Mouse (Mus musculus) kidney, postnatal 0 days (tissue): Measurements from ENCODE around the gene Gm20388. TPM values are rescaled to one million over a fixed set of nuclear protein-coding genes. Genes with fewer than 3 reads are reported as not detected.

Source experiments
- ATAC-seq: fragments of 200-750 bp; cut with Nextera tagmentation; replicated peaks from 2 replicates; pipeline ENCODE4 v1.8.0; 2017; ENCODE audit warnings: low read depth, moderate number of reproducible peaks, moderate TSS enrichment, moderate library complexity; ENCODE audit not compliant: low FRiP score
- DNase-seq: peaks from one replicate; pipeline ENCODE4 v3.0.0-alpha.2; 2016; ENCODE audit warnings: low spot score
- H3K27ac ChIP-seq: fragments of 300-500 bp; sonication (generic); 2 replicates; pipeline ENCODE4 v1.5.1; 2014; ENCODE audit warnings: mild to moderate bottlenecking
- H3K27me3 ChIP-seq: fragments of 300-500 bp; sonication (generic); 2 replicates; pipeline ENCODE4 v1.6.1; 2014; ENCODE audit warnings: low read length, mixed read lengths; ENCODE audit not compliant: insufficient read depth
- H3K36me3 ChIP-seq: fragments of 300-500 bp; sonication (generic); 2 replicates; pipeline ENCODE4 v1.6.1; 2014; ENCODE audit warnings: low read length, mixed read lengths; ENCODE audit not compliant: insufficient read depth
- H3K4me1 ChIP-seq: fragments of 300-500 bp; sonication (generic); replicated peaks from 2 replicates; pipeline ENCODE4 v1.6.1; 2014; ENCODE audit warnings: antibody characterized with exemption, low read length, mixed read lengths; ENCODE audit not compliant: insufficient read depth
- H3K4me2 ChIP-seq: fragments of 300-500 bp; sonication (generic); 2 replicates; pipeline ENCODE4 v1.6.1; 2014; ENCODE audit warnings: mild to moderate bottlenecking, low read length, moderate library complexity, mixed read lengths
- H3K4me3 ChIP-seq: fragments of 300-500 bp; sonication (generic); replicated peaks from 2 replicates; pipeline ENCODE4 v1.5.1; 2014; ENCODE audit warnings: low read depth, low read length
- H3K9ac ChIP-seq: fragments of 300-500 bp; sonication (generic); 2 replicates; pipeline ENCODE4 v1.6.1; 2014; ENCODE audit warnings: low read depth, low read length
- H3K9me3 ChIP-seq: fragments of 300-500 bp; sonication (generic); replicated peaks from 2 replicates; pipeline ENCODE4 v1.6.1; 2016; ENCODE audit warnings: low read length, inconsistent platforms, mixed read lengths
- CTCF ChIP-seq: IDR thresholded peaks from 2 replicates; pipeline ENCODE4 v1.5.1; 2016; ENCODE audit warnings: antibody characterized with exemption, low read depth, mild to moderate bottlenecking, moderate library complexity
- WGBS: fragments of 180-500 bp; shearing (Covaris S2); extraction: QIAGEN DNeasy Blood & Tissue Kit; methylation state at CpG from one replicate; pipeline ENCODE4 v1.1.7; 2014; 5-methylcytosine and 5-hydroxymethylcytosine counted together
- polyA plus RNA-seq: library from polyadenylated mRNA; unstranded; fragments of >200 nt; fragmentation: Nextera tagmentation; extraction: Ambion mirVana; gene quantifications from 2 replicates; pipeline ENCODE4 v1.2.1, GENCODE M21; 2015

Gm20388 gene
- polyA plus RNA-seq, 1 experiment from 2014 or later: not detected

GRCm38 (mm10) chr8:121857331-121857730 lies 1946.7 kb downstream of the Gm20388 start:
- H3K4me1 ChIP-seq: no peaks in the 10 kb centered on the region
- DNase-seq (peak; percentile 48), ATAC-seq (0 out of 2 replicates have a peak, but pooled peaks have one; percentile 16)
- no peaks in the 10 kb centered on the region for H3K9me3 ChIP-seq
- no peaks in the 10 kb centered on the region for H3K27me3 ChIP-seq
- H3K4me2 ChIP-seq: no peak overlapping the region
- 43% methylated on average over 9 of the region's 9 CpGs for WGBS
- no peak overlapping the region for H3K4me3 ChIP-seq
- H3K36me3 ChIP-seq: no peaks in the 10 kb centered on the region
- H3K27ac ChIP-seq: no peak overlapping the region
- no peak overlapping the region for H3K9ac ChIP-seq
- TF ChIP-seq CTCF: no peak

DNA sequence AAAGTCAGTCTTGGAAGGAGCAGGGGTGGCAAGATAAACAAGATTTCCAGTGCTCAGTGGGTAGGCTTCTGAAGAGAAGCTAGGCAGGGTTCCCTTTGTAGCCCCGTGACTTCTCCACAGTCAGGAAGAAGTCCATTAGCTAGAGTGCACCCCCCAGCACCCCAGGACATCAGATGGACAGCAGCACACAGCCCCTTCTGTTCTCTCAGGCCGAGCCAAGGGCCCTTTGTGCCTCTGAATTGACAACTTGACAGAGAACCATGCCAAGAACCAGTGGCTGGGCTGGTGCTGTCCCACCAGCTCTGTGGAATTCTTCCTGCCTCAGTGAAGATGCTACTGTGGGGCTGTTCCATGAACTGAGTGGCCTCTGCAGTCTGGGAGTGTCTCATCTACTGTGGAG lies 1947.1 kb downstream of the Gm20388 start:
- Histone ChIP-seq H3K27me3 (no peaks in the 10 kb centered on the region), H3K4me3 (no peak overlapping the region), H3K9ac (no peak overlapping the region), H3K27ac (no peak overlapping the region), H3K9me3 (no peaks in the 10 kb centered on the region), H3K4me1 (no peaks in the 10 kb centered on the region), H3K36me3 (no peaks in the 10 kb centered on the region), H3K4me2 (no peak overlapping the region)
- WGBS: 49% methylated on average over 2 of the region's 2 CpGs
- no peak for TF ChIP-seq CTCF
- DNase-seq: no peak
- ATAC-seq: no peak

DNA sequence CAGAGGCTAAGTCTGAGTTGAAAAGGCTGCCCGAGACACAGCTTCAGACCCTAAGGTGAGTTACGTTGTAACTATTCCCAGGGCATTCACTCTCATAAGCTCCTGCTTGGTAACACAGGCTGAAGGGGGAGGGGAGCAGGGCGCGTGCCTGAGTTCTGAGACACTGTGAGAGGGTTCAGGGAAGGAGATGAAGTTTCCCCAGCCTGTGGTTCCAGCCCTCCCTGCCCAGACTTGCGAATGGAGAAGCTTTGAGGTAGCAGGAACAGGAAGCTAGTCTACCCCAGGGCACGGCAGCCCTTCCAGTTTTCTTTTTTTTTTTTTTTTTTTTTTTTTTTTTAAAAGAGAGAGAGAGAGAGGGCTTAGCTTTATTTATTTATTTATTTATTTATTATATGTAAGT lies 1950.6 kb downstream of the Gm20388 start:
- DNase-seq (no peak), ATAC-seq (no peak)
- Histone ChIP-seq H3K36me3 (no peaks in the 10 kb centered on the region), H3K4me3 (no peak overlapping the region), H3K27me3 (no peaks in the 10 kb centered on the region), H3K9me3 (no peaks in the 10 kb centered on the region), H3K27ac (no peak overlapping the region), H3K4me1 (no peaks in the 10 kb centered on the region), H3K9ac (no peak overlapping the region), H3K4me2 (no peak overlapping the region)
- TF ChIP-seq CTCF: no peak
- WGBS: 30% methylated on average over 6 of the region's 6 CpGs

DNA sequence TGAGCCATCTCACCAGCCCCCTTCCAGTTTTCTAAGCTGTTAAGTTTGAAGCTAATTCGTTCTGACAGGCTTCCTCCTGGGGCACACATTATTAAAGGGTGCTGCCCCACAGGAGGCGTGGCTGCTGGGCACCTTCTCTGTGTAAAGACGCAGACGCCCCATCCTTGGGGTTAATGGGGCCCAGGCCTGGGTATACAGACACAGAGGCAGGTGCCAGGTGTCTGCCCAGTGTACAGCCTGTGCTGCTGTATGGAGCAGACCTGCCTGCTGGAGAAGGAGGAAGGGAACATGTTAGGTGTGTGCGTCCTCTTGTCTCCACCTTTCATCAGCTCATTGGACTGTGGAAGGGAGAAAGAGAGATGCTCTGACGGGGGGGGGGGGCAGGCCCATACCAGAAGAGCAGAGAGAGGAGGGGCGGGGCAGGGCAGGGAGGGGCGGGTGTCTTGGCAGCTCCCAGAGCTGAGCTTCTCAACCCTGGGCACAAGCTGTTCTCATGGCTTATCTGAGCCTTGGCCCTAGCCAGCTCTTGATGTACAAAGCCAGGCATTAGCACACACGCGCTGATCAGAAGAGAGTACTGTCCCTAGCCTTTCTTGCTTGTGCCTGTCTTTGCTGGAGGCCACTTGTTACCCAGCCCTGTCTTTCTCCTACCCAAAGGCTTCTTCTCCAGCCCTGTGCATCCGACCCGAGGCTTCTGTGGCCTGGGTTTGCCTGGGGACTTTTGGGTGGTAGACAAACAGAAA lies 1951.3 kb downstream of the Gm20388 start:
- H3K4me1 ChIP-seq: no peaks in the 10 kb centered on the region
- H3K9me3 ChIP-seq: no peaks in the 10 kb centered on the region
- no peak overlapping the region for H3K4me3 ChIP-seq
- no peak for DNase-seq
- 62% methylated on average over 10 of the region's 12 CpGs for WGBS
- no peak for ATAC-seq
- no peak overlapping the region for H3K27ac ChIP-seq
- no peaks in the 10 kb centered on the region for H3K36me3 ChIP-seq
- H3K4me2 ChIP-seq: no peak overlapping the region
- H3K27me3 ChIP-seq: no peaks in the 10 kb centered on the region
- H3K9ac ChIP-seq: no peak overlapping the region
- no peak for TF ChIP-seq CTCF

DNA sequence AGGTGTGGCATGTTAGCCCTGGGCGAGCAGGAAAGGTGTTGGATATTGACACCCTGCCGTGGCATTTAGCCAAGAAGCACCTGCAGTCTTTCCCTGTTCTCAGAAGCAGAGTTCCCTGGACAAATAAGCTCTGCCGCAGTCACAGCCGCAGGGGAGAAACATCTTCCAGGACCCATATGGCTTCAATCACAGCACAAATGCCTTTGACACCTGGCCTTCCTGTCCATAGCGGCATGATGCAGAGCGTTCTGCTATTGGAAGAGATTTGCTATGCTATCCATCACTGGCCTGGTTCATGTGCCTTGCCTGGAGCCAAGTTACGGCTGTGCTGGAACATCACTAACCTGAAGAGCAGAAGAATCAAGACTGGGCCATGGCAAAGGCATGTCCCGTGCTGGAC lies 1954.7 kb downstream of the Gm20388 start:
- Histone ChIP-seq H3K27me3 (no peaks in the 10 kb centered on the region), H3K4me3 (no peak overlapping the region), H3K4me2 (no peak overlapping the region), H3K9me3 (no peaks in the 10 kb centered on the region), H3K4me1 (no peaks in the 10 kb centered on the region), H3K9ac (no peak overlapping the region), H3K36me3 (no peaks in the 10 kb centered on the region), H3K27ac (no peak overlapping the region)
- TF ChIP-seq CTCF: no peak
- 63% methylated on average over 8 of the region's 8 CpGs for WGBS
- DNase-seq (no peak), ATAC-seq (no peak)

DNA sequence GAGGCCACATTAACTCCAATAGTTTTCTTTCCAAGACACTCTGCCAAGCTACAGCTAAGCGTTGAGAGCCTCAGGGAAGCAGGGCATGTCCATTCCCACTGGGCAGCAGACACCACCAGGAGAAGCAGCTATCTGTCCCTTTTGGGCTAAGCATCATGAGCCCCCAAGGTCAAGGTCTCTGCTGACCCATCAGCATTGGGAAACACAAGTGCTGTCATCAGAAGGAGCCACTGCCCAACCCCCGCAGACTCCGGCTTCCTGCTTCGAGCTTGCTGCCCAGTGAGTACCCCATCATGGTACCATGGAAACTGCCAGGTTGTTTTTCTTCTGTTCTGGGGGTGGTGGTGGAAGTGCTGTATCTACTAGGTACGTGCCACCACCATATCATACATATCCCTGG lies 1957.6 kb downstream of the Gm20388 start:
- ATAC-seq: no peak
- Histone ChIP-seq H3K4me2 (no peak overlapping the region), H3K27me3 (no peaks in the 10 kb centered on the region), H3K4me1 (no peaks in the 10 kb centered on the region), H3K27ac (no peak overlapping the region), H3K9ac (no peak overlapping the region), H3K36me3 (no peaks in the 10 kb centered on the region), H3K4me3 (no peak overlapping the region), H3K9me3 (no peaks in the 10 kb centered on the region)
- 85% methylated on average over 5 of the region's 5 CpGs for WGBS
- TF ChIP-seq CTCF: no peak
- DNase-seq: no peak

DNA sequence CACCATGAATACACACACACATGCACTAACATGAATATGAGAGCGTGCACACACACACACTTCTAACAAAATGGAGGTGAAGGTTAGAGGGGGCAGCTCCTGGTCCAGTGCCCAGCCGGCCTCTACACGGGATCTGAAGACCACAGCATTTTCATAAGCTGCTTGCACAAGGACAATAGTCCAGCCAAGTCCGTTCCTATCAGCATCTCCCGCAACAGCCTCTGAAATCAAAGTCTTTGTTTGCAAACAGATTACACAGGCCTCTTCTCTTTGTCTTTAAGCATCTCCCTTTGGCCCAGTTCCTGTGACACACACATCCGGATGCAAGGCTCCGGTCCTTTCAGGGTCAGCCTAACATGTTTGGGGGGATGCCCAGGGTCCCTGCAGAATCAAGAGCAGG lies 1958.3 kb downstream of the Gm20388 start:
- DNase-seq (no peak), ATAC-seq (no peak)
- Histone ChIP-seq H3K9me3 (no peaks in the 10 kb centered on the region), H3K27ac (no peak overlapping the region), H3K27me3 (no peaks in the 10 kb centered on the region), H3K4me1 (no peaks in the 10 kb centered on the region), H3K9ac (no peak overlapping the region), H3K4me3 (no peak overlapping the region), H3K4me2 (no peak overlapping the region), H3K36me3 (no peaks in the 10 kb centered on the region)
- WGBS: 89% methylated on average over 7 of the region's 7 CpGs
- no peak for TF ChIP-seq CTCF
